Mouse (Mus musculus) neural tube, embryonic 15.5 days (tissue): Measurements from ENCODE around the gene Psmb2. TPM values are rescaled to one million over a fixed set of nuclear protein-coding genes. Genes with fewer than 3 reads are reported as not detected.

Source experiments
- ATAC-seq: fragments of 200-750 bp; cut with Nextera tagmentation; 2 replicates; pipeline ENCODE4 v1.8.0; 2017; ENCODE audit warnings: mild to moderate bottlenecking, moderate TSS enrichment, moderate library complexity; ENCODE audit not compliant: low FRiP score
- H3K27ac ChIP-seq: fragments of 300-500 bp; sonication (generic); replicated peaks from 2 replicates; pipeline ENCODE4 v1.5.1; 2015; ENCODE audit warnings: mild to moderate bottlenecking, inconsistent platforms
- H3K27me3 ChIP-seq: fragments of 300-500 bp; sonication (generic); replicated peaks from 2 replicates; pipeline ENCODE4 v1.6.1; 2015; ENCODE audit warnings: inconsistent platforms
- H3K36me3 ChIP-seq: fragments of 300-500 bp; sonication (generic); 2 replicates; pipeline ENCODE4 v1.6.1; 2015; ENCODE audit warnings: inconsistent platforms
- H3K4me1 ChIP-seq: fragments of 300-500 bp; sonication (generic); 2 replicates; pipeline ENCODE4 v1.6.1; 2015; ENCODE audit warnings: inconsistent platforms
- H3K4me2 ChIP-seq: fragments of 300-500 bp; sonication (generic); 2 replicates; pipeline ENCODE4 v1.6.1; 2015; ENCODE audit warnings: inconsistent platforms, mild to moderate bottlenecking, moderate library complexity
- H3K4me3 ChIP-seq: fragments of 300-500 bp; sonication (generic); replicated peaks from 2 replicates; pipeline ENCODE4 v1.5.1; 2015; ENCODE audit warnings: mild to moderate bottlenecking, inconsistent platforms
- H3K9ac ChIP-seq: fragments of 300-500 bp; sonication (generic); replicated peaks from 2 replicates; pipeline ENCODE4 v1.6.1; 2015; ENCODE audit warnings: mild to moderate bottlenecking, inconsistent platforms
- H3K9me3 ChIP-seq: fragments of 300-500 bp; sonication (generic); replicated peaks from 2 replicates; pipeline ENCODE4 v1.6.1; 2016; ENCODE audit warnings: inconsistent platforms
- WGBS: fragments of 180-500 bp; shearing (Covaris S2); methylation state at CpG from one replicate; pipeline ENCODE4 v1.1.7; 2015; ENCODE audit warnings: mixed read lengths; 5-methylcytosine and 5-hydroxymethylcytosine counted together
- polyA plus RNA-seq: library from polyadenylated mRNA; unstranded; fragments of >200 nt; fragmentation: Nextera tagmentation; extraction: Ambion mirVana; gene quantifications from 2 replicates; pipeline ENCODE4 v1.2.1, GENCODE M21; 2015

The Psmb2 gene
- polyA plus RNA-seq, 1 experiment from 2014 or later: 419 TPM

GRCm38 (mm10) chr4:126754231-126754611 is 76.8 kb downstream of the Psmb2 start:
- H3K4me3 ChIP-seq: peak overlapping the region; percentile 65
- H3K27me3 ChIP-seq: no peaks in the 10 kb centered on the region
- ATAC-seq: no peak
- peak overlapping the region; percentile 87 for H3K9ac ChIP-seq
- peaks cover 48% of the 10 kb centered on the region for H3K4me1 ChIP-seq
- under 1% methylated on average over 12 of the region's 12 CpGs for WGBS
- H3K9me3 ChIP-seq: no peaks in the 10 kb centered on the region
- peak overlapping the region; percentile 70 for H3K4me2 ChIP-seq
- peak overlapping the region; percentile 99 for H3K27ac ChIP-seq
- H3K36me3 ChIP-seq: peaks cover 15% of the 10 kb centered on the region

GRCm38 (mm10) chr4:126754736-126755374 is 77.4 kb downstream of the Psmb2 start:
- ATAC-seq: no peak
- WGBS: 46% methylated on average over 12 of the region's 12 CpGs
- Histone ChIP-seq H3K4me1 (peaks cover 42% of the 10 kb centered on the region), H3K9me3 (no peaks in the 10 kb centered on the region), H3K4me3 (peak overlapping the region; percentile 65), H3K27ac (no peak overlapping the region), H3K36me3 (peaks cover 17% of the 10 kb centered on the region), H3K27me3 (no peaks in the 10 kb centered on the region), H3K9ac (peak overlapping the region; percentile 87; the same call in 1 of the 2 replicates), H3K4me2 (peak overlapping the region; percentile 70)

GRCm38 (mm10) chr4:126756766-126757165 is 79.3 kb downstream of the Psmb2 start:
- no peaks in the 10 kb centered on the region for H3K27me3 ChIP-seq
- peaks cover 26% of the 10 kb centered on the region for H3K36me3 ChIP-seq
- H3K4me2 ChIP-seq: no peak overlapping the region
- peaks cover 23% of the 10 kb centered on the region for H3K4me1 ChIP-seq
- H3K9me3 ChIP-seq: no peaks in the 10 kb centered on the region
- WGBS: 78% methylated on average over 4 of the region's 4 CpGs
- H3K4me3 ChIP-seq: no peak overlapping the region
- no peak for ATAC-seq
- H3K9ac ChIP-seq: no peak overlapping the region
- no peak overlapping the region for H3K27ac ChIP-seq

- WGBS: 92% methylated on average over 5 of the region's 5 CpGs
- ATAC-seq: no peak
- H3K9ac ChIP-seq: no peak overlapping the region
- H3K4me1 ChIP-seq: peaks cover 17% of the 10 kb centered on the region
- peaks cover 35% of the 10 kb centered on the region for H3K36me3 ChIP-seq
- H3K4me2 ChIP-seq: no peak overlapping the region
- H3K9me3 ChIP-seq: no peaks in the 10 kb centered on the region
- no peaks in the 10 kb centered on the region for H3K27me3 ChIP-seq
- H3K27ac ChIP-seq: no peak overlapping the region
- H3K4me3 ChIP-seq: no peak overlapping the region
These were observed 80.9 kb downstream of the Psmb2 start for GRCm38 (mm10) chr4:126758299-126758698.

Other genes starting within 250 kb of the Psmb2 start
- gene Ago3, start 248.1 kb upstream of the Psmb2 start, polyA plus RNA-seq: 15.1 and 17.1 TPM in 2 replicates
- 7.5 and 7.9 TPM in 2 replicates for gene Ago1, start 209.0 kb upstream of the Psmb2 start, polyA plus RNA-seq
- 5.8 and 7.1 TPM in 2 replicates for gene Ago4, start 144.2 kb upstream of the Psmb2 start, polyA plus RNA-seq
- 3.8 and 13.3 TPM in 2 replicates for gene Clspn, start 120.7 kb upstream of the Psmb2 start, polyA plus RNA-seq
- 14.9 and 19.1 TPM in 2 replicates for gene 5730409E04Rik, start 67.8 kb upstream of the Psmb2 start, polyA plus RNA-seq
- 0.06 TPM in 1 of 2 replicates, not detected in the other for gene Tfap2e, start 58.6 kb downstream of the Psmb2 start, polyA plus RNA-seq
- gene Ncdn, start 75.8 kb downstream of the Psmb2 start, polyA plus RNA-seq: 146 and 156 TPM in 2 replicates
- gene AU040320, start 75.9 kb downstream of the Psmb2 start, polyA plus RNA-seq: 33.5 and 41.7 TPM in 2 replicates